8 mouse cellular contexts compared by ENCODE assay signal in the genomic region with DNA sequence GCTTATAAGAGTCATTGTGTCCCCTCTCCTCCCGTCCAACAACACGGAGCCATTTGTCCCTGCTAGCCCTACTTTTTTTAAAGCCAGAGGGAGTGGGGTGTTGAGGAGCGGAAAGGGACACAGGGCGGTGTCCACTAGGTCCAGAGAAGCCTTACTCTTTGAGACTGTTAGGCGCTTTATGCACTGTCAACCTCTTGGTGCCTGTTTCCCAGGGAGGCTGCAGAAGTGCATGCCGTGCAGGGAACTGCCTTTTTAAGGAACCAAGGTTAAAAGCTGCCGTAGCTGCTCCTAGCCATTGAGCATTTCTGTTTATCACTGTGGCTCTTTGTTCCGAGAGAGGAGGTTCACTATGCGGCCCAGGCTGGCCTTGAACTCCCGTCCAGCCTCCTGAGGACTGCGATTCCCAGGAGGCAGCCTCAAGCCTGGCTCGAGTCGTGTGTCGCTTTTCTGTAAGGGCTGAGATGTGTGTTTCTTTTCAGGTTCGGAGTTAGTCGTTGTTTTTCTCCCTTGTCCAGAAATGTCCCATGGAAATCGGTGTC. TPM values are rescaled to one million over a fixed set of nuclear protein-coding genes. Genes with fewer than 3 reads are reported as not detected.
DNase-seq lines count a peak whose midpoint lies in the region; ATAC-seq lines count a peak whose summit lies in the region.

No protein-coding gene starts in this region.

- no peak for ATAC-seq in heart, embryonic 13.5 days (ENCODE audit: extremely low read depth, insufficient number of reproducible peaks, low FRiP score, low TSS enrichment)
- peak; percentile 10; the same call in 1 of the 2 replicates for ATAC-seq in hindbrain, embryonic 12.5 days (ENCODE audit: low FRiP score)
- peak; percentile 8; the same call in 1 of the 2 replicates for ATAC-seq in megakaryocyte progenitor cell, adult 5-6 weeks (replicated peaks; ENCODE audit: poor library complexity)

- no peaks in the 10 kb centered on the region for H3K27me3 ChIP-seq in heart, embryonic 13.5 days (replicated peaks)
- H3K27me3 ChIP-seq in hindbrain, embryonic 12.5 days = no peaks in the 10 kb centered on the region

- no peak overlapping the region for H3K27ac ChIP-seq in heart, embryonic 13.5 days (replicated peaks)
- H3K27ac ChIP-seq in hindbrain, embryonic 12.5 days = peak overlapping the region; percentile 92

- H3K4me3 ChIP-seq in heart, embryonic 13.5 days = peak overlapping the region; percentile 100
- H3K4me3 ChIP-seq in hindbrain, embryonic 12.5 days = peak overlapping the region; percentile 98

- H3K4me1 ChIP-seq in heart, embryonic 13.5 days = peaks cover 28% of the 10 kb centered on the region
- peaks cover 25% of the 10 kb centered on the region for H3K4me1 ChIP-seq in hindbrain, embryonic 12.5 days

- peaks cover 46% of the 10 kb centered on the region for H3K36me3 ChIP-seq in heart, embryonic 13.5 days
- peaks cover 42% of the 10 kb centered on the region for H3K36me3 ChIP-seq in hindbrain, embryonic 12.5 days

- peak overlapping the region; percentile 84 for H3K4me2 ChIP-seq in heart, embryonic 13.5 days
- peak overlapping the region; percentile 78 for H3K4me2 ChIP-seq in hindbrain, embryonic 12.5 days (replicated peaks)

- 66% methylated on average over 17 of the region's 17 CpGs for whole genome bisulfite sequencing in heart, embryonic 13.5 days
- 49% methylated on average over 17 of the region's 17 CpGs for WGBS in hindbrain, embryonic 12.5 days

- no peaks in the 10 kb centered on the region for H3K9me3 ChIP-seq in heart, embryonic 13.5 days
- H3K9me3 ChIP-seq in hindbrain, embryonic 12.5 days (replicated peaks) = no peaks in the 10 kb centered on the region

- H3K9ac ChIP-seq in heart, embryonic 13.5 days = peak overlapping the region; percentile 98
- peak overlapping the region; percentile 99 for H3K9ac ChIP-seq in hindbrain, embryonic 12.5 days

- no peak for DNase-seq in heart, adult 9 months (ENCODE audit: low spot score in 2 of 2)
- DNase-seq in adrenal gland, postnatal 36 days = peak; percentile 58 to 60
- DNase-seq in urinary bladder, adult 18-20 months (ENCODE audit: low spot score in 2 of 2) = no peak
- DNase-seq in cerebellum, postnatal 36 days = no peak
- DNase-seq in kidney, adult 11 months = no peak

RNA-seq across cellular contexts. Expression of a gene that starts 1.7 kb away (rescaled TPM):
- 51.0 and 53.0 TPM in 2 replicates for polyA plus RNA-seq in heart, embryonic 13.5 days (2015; fragmentation: Nextera tagmentation; extraction: Ambion mirVana)
- 10 to 100 TPM; 55.9 to 77.6 TPM for total RNA-seq in adrenal gland, postnatal 36 days (2021)
- 132 and 133 TPM in 2 replicates for polyA plus RNA-seq in hindbrain, embryonic 12.5 days (2016; fragmentation: Nextera tagmentation; extraction: Ambion mirVana)
- total RNA-seq in megakaryocyte progenitor cell, adult 5-6 weeks (2015) = 7.8 and 10.9 TPM in 2 replicates
- total RNA-seq in megakaryocyte progenitor cell, adult 5-6 weeks (2017) = 13.1 and 13.8 TPM in 2 replicates

RNA-seq across cellular contexts. Expression of a gene that starts 49.3 kb away (rescaled TPM):
- 17.8 and 20.3 TPM in 2 replicates for polyA plus RNA-seq in heart, embryonic 13.5 days (2015; fragmentation: Nextera tagmentation; extraction: Ambion mirVana)
- total RNA-seq in adrenal gland, postnatal 36 days (2021) = 100 to 1,000 TPM; 112 to 175 TPM
- polyA plus RNA-seq in hindbrain, embryonic 12.5 days (2016; fragmentation: Nextera tagmentation; extraction: Ambion mirVana) = 0.53 and 0.56 TPM in 2 replicates
- 0.25 and 0.42 TPM in 2 replicates for total RNA-seq in megakaryocyte progenitor cell, adult 5-6 weeks (2015)
- total RNA-seq in megakaryocyte progenitor cell, adult 5-6 weeks (2017) = not detected in 2 replicates

Comparison
In these comparisons a context has a peak if more than half of its experiments do, and no peak if none do; other contexts are left out.
1. DNase-seq: peak in adrenal gland, postnatal 36 days (2 of 2); none in heart, adult 9 months (0 of 2), urinary bladder, adult 18-20 months (0 of 2), cerebellum, postnatal 36 days (0 of 2) and kidney, adult 11 months (single experiment).
2. RNA of a gene that starts 49.3 kb away (total RNA-seq): 112 to 175 TPM in adrenal gland, postnatal 36 days; 0.25 to 0.42 TPM in megakaryocyte progenitor cell, adult 5-6 weeks; every median in the first group is over 10 times any median in the second.